Mouse (Mus musculus) thymus, adult 18-20 months (tissue): ENCODE results near the gene Fbxo21.
A peak's percentile ranks its signal among the peaks of the same experiment; 100 is the strongest.

Source experiments
- DNase-seq, 2 experiments: peaks; one replicate each; pipeline ENCODE4 v3.0.0; 2022; ENCODE audit warnings: mixed read lengths in 2 of 2

Gene Fbxo21

GRCm38 (mm10) chr5:117976657-117977500, at the start of gene Fbxo21:
Fbxo21 (plus strand) TSS chr5:117976730.
- DNase-seq = peak; percentile 86 to 89

DNA sequence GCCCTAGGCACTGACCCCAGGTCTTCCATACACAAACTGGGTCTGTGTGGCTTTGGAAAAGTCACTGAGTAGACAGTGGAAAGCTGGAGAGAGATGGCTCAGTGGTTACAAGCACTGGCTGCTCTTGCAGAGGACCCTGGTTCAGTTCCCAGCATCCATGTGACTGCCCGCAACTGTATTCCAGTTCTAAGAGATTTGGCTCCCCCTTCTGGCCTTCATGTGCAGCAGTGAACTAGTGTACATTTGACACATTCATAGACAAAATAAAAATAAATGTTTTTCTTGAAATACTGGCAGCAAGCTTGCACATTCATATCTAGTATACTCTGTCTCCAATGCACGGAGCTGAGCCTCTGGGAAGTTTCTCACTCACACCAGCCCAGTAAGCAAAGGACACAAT, 48.0 kb upstream of the Fbxo21 start:
- no peak for DNase-seq

DNA sequence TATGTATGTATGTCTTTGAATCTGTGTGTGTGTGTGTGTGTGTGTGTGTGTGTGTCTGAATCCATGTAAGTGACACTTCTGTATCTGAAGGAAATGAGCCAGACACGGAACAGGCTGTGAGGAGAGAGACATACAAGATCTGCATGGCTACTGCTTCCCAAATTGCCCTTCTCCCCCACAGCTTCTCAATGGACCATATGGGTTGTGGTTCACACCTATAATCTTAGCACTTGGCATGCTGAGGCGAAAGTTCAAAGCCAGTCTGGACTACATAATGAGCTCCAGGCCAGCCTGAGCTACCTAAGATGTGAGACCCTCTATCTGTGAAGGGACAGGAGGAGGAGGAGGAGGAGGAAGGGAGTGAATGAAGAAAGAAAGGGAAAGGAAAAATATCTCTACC, 44.3 kb upstream of the Fbxo21 start:
- no peak for DNase-seq

- peak; percentile 20 for DNase-seq
Measured at GRCm38 (mm10) chr5:117932862-117933261, 43.7 kb upstream of the Fbxo21 start.

GRCm38 (mm10) chr5:117936346-117936745, 40.2 kb upstream of the Fbxo21 start:
- no peak for DNase-seq

- DNase-seq = no peak
Measured at GRCm38 (mm10) chr5:117937186-117937585, 39.3 kb upstream of the Fbxo21 start.

DNA sequence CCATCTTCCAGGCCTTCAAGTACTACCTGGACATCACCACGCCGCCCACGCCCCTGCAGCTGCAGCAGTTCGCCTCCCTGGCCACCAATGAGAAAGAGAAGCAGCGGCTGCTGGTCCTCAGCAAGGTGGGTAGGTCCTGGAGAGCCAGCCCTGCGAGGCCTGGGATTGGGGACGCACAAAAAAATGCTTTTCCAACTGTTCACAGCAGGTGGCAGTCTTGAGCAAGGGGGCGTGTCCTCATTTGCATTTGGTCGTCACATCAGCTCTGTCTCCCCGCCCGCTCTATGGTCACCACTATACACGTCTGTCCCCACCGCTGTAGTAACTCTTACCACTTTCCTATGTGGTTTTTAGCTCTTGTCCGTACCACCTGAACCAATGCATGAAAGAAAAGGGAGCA, 38.3 kb upstream of the Fbxo21 start:
- DNase-seq = peak; percentile 13 to 36

DNA sequence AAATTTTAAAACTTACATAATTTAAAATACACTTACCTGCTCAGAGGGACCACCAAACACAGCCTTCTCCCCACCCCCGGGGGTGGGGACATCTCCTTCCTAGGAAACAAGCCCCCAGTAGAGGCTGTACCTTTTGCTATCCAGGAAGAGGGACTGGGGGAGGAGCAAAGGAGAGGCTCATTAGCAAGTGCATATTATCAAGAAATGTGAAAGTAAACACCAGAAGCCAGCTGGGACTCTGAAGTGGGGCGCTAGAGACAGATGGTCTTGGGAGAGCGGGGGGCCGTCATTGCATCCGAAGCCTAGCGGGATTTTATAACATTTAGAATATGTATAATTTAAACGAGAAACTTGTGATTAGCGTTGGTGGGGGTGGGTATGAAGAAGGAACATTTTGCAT, 37.1 kb upstream of the Fbxo21 start:
- DNase-seq = no peak

DNA sequence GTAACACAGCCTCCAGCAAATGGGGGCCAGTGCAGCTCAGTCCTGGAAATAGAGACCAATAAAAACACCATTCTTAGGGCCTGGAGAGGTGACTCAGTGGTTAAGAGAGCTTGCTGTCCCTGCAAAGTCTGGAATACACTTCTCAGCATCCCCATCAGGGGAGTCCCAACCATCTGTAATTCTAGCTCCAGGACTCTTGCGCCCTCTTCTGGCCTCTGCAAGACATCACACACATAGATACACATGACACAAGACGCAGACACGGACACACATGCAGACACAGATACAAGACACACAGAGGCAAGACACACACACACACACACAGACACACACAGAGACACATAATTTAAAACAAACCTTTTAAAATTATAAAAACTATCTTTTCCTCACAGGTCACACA, 35.0 kb upstream of the Fbxo21 start:
- DNase-seq = no peak

- DNase-seq = no peak
Measured at GRCm38 (mm10) chr5:117946605-117947004, 29.9 kb upstream of the Fbxo21 start.

- DNase-seq = no peak
Measured at GRCm38 (mm10) chr5:117949393-117949792, 27.1 kb upstream of the Fbxo21 start.

DNA sequence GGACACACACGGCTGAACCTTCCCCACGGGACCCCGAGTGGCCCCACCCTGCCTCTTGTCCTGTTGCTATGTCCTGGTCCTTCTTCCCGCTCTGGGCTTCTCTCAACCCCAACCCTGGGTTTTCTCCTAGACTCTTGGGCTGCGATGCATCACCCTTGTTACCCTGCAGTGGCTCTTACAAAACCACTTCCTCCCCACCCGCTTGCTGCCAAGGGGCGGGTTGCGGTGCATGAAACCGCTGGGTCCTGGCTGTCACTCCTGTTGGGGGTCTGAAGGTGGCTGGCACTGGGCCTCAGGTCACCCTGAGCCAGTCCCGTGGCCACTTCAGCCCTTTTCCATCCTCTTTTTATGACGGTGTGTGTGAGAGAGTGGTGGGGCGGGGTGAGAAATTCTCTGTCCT, 22.6 kb upstream of the Fbxo21 start:
- no peak for DNase-seq

GRCm38 (mm10) chr5:117954429-117954828, 22.1 kb upstream of the Fbxo21 start:
- no peak for DNase-seq

- no peak for DNase-seq
Measured at GRCm38 (mm10) chr5:117955675-117956420, 20.7 kb upstream of the Fbxo21 start.

DNA sequence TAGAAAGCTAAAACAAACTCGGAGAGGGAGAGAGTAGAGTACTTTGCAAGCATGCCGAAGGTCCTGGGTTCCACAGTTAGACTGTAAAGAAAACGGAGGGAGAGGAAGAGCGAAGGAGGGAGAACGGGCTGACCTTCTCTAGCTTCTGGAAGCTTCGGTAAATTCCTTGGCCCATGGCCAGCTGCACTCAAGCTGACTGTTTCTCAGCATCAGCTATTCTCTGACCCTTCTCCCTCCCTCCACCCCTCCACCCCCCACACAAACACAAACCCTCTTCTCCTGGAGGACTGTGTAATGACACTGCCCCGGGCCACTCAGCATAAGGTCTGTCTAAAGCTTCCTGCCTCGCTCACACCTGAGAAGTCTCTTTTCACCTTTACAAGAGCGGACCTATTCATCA, 11.8 kb upstream of the Fbxo21 start:
- DNase-seq = no peak

DNA sequence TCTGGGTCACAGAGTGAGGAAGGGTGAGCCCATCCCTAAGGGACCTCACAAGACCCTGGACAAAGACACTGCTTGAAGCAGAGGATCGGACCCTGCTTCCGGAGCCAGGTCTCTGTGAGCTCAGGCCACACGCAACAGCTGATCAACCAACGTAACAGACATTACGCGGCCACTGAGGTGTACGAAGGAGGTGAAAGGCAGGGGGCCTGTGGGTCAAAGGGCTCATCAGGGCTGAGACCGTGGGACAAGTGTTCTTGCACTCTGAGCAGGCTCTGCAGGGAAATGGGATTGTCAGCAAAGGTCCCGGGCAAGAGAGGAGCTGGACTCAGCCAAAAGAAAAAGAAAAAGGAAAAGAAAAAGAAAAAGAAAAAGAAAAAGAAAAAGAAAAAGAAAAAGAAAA, 9.6 kb upstream of the Fbxo21 start:
- no peak for DNase-seq

GRCm38 (mm10) chr5:117967659-117968069, 8.9 kb upstream of the Fbxo21 start:
- DNase-seq = no peak

DNA sequence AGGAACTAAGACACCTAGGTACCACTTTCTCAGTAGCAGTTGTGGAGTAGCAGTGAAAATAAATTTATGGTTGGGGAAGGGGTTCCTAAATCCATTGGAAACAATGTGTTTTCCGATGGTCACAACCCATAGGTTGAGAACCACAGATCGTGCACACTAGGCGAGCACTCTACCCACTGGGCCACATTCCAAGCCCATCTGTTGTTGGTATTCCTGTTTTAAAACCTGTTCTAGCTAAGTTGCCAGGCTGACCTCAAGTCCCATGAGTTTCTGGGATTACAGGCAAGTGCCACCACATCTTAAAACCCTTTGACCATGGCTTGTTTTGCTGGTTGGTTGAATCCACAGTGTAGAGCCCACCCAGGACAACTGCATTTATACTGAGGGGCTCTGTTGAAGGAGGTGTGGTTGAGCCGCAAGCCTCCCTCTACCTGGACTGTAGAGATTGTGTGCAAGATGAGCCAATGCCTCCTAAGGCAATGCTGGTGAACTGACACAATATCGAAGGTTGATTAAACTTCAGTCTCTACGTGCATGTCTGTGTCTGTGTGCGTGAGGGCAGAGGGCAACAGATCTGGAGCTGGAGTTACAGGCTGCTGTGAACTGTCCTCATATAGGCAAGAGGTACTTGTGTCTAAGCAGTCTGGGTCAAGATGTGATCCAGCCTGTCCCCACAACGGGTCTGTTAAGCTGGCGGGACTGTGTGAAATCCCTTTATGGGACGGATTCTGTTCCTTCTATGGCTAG, 6.7 kb upstream of the Fbxo21 start:
- DNase-seq = no peak

DNA sequence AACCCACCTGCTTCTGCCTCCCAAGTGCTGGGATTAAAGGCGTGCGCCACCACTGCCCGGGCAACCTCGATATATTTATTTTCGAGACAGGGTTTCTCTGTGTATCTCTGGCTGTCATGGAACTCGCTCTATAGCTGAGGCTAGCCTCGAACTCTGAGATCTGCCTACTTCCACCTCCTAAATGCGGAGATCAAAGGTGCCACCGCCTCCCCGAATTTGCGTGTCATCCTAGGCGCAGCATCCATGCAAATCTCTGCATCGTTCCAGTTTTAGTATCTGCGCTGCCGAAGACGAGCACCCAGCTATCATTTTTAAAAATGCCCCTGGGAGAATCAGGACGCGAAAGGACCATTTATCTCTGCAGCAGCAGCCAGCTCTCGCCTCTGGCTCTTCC, 270 bp upstream of the Fbxo21 start:
- no peak for DNase-seq

- peak in 1 of 2 experiments; percentile 13 for DNase-seq
Measured at GRCm38 (mm10) chr5:117977501-117978158, 1.1 kb downstream of the Fbxo21 start.

GRCm38 (mm10) chr5:117978159-117978697, 1.7 kb downstream of the Fbxo21 start:
- no peak for DNase-seq

DNA sequence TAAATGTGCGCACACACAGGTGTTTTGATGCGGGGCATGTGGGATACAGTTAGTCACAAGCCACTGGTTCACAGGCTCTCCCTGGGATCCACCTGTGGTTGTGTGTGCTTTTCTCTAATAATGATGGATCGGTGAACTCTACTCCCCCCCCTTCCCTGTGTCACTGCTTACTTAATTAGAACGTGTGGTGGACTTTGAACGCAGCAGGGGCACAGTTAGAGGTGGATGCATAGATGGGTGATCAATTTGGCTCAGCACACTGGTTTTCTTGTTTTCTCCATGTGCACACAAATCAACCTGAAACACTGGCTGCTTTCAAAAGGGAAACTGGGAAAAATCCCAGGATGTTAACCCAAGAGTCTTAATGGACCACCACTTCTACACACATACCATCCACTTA, 2.6 kb downstream of the Fbxo21 start:
- DNase-seq = no peak

DNA sequence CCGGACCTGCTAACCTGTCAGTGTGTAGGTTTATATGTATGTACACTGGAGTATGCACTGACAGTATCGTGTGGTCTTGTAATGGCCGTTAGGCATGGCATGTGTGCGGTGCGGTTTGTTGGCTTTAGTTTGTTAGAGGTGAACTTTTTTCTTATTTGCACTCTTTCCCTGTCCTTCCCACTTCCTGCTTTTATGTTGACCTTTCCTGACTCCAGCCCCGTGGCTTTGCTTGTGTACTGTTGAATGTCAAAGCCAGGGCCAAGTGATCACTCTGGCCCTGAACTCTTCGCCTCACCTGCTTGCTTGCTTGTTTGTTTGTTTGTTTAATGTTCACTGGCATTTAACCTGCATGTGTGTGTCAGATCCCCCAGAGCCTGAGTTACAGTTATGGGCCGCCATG, 4.4 kb downstream of the Fbxo21 start:
- DNase-seq = no peak
